Mouse (Mus musculus): Measurements from ENCODE around the gene Tmem115. TPM values are rescaled to one million over a fixed set of nuclear protein-coding genes. Genes with fewer than 3 reads are reported as not detected.
"Not testable (repeated sequence)": the region's sequence is repeated elsewhere in the genome, so short reads cannot be mapped to it uniquely, and the experiment has no call there.

Gene Tmem115
- polyA plus RNA-seq, 2 experiments, result 8.3 to 15.7 TPM

DNA sequence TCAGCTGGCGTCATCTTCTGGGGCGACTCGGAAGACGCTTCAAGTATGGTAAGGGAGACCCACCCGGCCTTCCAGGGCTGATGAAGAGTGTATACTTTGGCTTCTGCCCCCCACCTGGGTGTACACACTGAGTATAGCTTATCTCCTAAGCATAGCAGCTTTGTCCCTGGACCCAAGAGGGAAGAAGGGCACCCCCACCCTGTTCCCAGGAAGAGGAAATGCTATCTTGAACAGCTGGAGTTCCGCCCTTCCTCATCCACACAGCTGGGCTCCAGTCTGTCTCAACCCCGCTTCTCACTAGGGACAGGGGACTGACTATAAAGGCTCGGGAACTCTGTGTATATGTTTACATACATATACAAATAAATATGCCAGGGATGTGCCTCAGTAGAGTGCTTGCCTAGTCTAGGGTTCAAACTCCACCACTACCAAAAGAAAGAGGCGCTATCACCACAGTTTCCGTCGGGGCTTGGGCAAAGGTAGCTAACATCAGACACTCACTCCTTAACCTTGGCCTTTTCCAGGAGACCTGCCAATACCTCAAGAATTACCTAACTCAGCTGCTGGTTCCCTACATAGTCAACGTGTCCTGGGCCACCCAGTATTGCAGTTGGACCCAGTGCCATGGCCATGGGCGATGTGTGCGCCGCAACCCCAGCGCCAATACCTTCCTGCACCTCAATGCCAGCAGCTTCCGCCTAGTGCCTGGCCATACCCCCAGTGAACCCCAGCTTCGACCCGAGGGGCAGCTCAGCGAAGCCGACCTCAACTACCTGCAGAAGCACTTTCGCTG, 38.0 kb downstream of the Tmem115 start:
- no peak for DNase-seq (ENCODE audit: low read depth in 3 of 3, low spot score in 3 of 3)
- H3K9ac ChIP-seq (replicated peaks), result peak overlapping the region; percentile 87
- peak overlapping the region; percentile 84 for H3K27ac ChIP-seq
- peak overlapping the region; percentile 85 for H3K4me2 ChIP-seq (ENCODE audit: low read depth)
- 75% methylated on average over 22 of the region's 22 CpGs for WGBS (ENCODE audit: insufficient replicate concordance)
- peak; percentile 32; the same call in 1 of the 2 replicates for ATAC-seq (ENCODE audit: insufficient read depth)
- no peaks in the 10 kb centered on the region for H3K27me3 ChIP-seq (ENCODE audit: control insufficient read depth, insufficient read depth, low read length)
- TF ChIP-seq EP300 (IDR thresholded peaks at IDR 0.05; ENCODE audit: low read depth) (no peak), CTCF (IDR thresholded peaks at IDR 0.05; ENCODE audit: low read depth) (no peak)
- H3K4me3 ChIP-seq (ENCODE audit: insufficient read depth in 1 of 2, low read depth in 2 of 2, low read length in 2 of 2), result peak overlapping the region; percentile 86 to 88
- H3K4me1 ChIP-seq (replicated peaks; ENCODE audit: control insufficient read depth in 2 of 2, insufficient read depth in 2 of 2, low read length in 1 of 2), result peaks cover 50 to 60% of the 10 kb centered on the region in 2 experiments
- H3K9me3 ChIP-seq (ENCODE audit: control insufficient read depth, low read length), result no peaks in the 10 kb centered on the region
- peaks cover 12% of the 10 kb centered on the region for H3K36me3 ChIP-seq (replicated peaks; ENCODE audit: control insufficient read depth, insufficient read depth, low read depth)

DNA sequence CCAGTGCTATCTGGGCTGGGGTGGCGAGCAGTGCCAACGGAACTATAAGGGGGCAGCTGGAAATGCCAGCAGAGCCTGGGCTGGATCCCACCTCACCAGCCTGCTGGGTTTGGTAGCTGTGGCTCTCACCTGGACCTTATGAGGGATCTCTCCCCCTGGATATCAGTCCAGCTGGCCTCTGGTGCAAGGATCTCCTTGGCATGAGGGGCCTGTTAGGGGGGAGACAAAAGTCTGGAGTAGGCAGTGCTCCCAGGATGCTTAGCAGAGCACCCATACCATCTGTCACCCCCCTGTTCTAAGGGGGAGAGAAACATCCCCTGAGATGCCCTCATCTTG, 38.5 kb downstream of the Tmem115 start:
- Histone ChIP-seq H3K36me3 (replicated peaks; ENCODE audit: control insufficient read depth, insufficient read depth, low read depth) (peaks cover 12% of the 10 kb centered on the region), H3K9ac (replicated peaks) (no peak overlapping the region; the same call in 1 of the 2 replicates), H3K27ac (peak overlapping the region; percentile 84), H3K4me1 (replicated peaks; ENCODE audit: control insufficient read depth in 2 of 2, insufficient read depth in 2 of 2, low read length in 1 of 2) (peaks cover 53 to 59% of the 10 kb centered on the region in 2 experiments), H3K4me3 (ENCODE audit: insufficient read depth in 1 of 2, low read depth in 2 of 2, low read length in 2 of 2) (no peak overlapping the region; a peak in 1 of 4 replicates), H3K27me3 (ENCODE audit: control insufficient read depth, insufficient read depth, low read length) (no peaks in the 10 kb centered on the region), H3K9me3 (ENCODE audit: control insufficient read depth, low read length) (no peaks in the 10 kb centered on the region), H3K4me2 (ENCODE audit: low read depth) (peak overlapping the region; percentile 85)
- DNase-seq (ENCODE audit: low read depth in 3 of 3, low spot score in 3 of 3) (no peak), ATAC-seq (ENCODE audit: insufficient read depth) (no peak)
- WGBS (ENCODE audit: insufficient replicate concordance), result 83% methylated on average over 2 of the region's 2 CpGs
- no peak for TF ChIP-seq EP300 (IDR thresholded peaks at IDR 0.05; ENCODE audit: low read depth)
- TF ChIP-seq CTCF (IDR thresholded peaks at IDR 0.05; ENCODE audit: low read depth), result no peak

DNA sequence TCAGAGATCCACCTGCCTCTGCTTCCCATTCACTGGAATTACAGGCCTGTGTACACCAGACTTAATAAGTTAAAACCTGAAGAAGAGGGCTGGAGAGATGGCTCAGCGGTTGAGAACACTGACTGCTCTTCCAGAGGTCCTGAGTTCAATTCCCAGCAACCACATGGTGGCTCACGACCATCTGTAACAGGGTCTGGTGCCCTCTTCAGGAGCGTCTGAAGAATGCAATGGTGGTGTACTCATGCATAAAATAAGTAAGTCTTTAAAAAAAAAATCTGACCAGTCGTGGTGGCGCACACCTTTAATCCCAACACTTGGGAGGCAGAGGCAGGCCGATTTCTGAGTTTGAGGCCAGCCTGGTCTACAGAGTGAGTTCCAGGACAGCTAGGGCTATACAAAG, 40.0 kb downstream of the Tmem115 start:
- not testable (repeated sequence) for H3K27ac ChIP-seq; H3K9me3 ChIP-seq (ENCODE audit: control insufficient read depth, low read length); H3K4me3 ChIP-seq (ENCODE audit: insufficient read depth in 1 of 2, low read depth in 2 of 2, low read length in 2 of 2); DNase-seq (ENCODE audit: low read depth in 3 of 3, low spot score in 3 of 3); H3K9ac ChIP-seq (replicated peaks); ATAC-seq (ENCODE audit: insufficient read depth); H3K4me2 ChIP-seq (ENCODE audit: low read depth); H3K27me3 ChIP-seq (ENCODE audit: control insufficient read depth, insufficient read depth, low read length)
- WGBS (ENCODE audit: insufficient replicate concordance), result 70% methylated on average over 6 of the region's 6 CpGs
- peak; percentile 48 for TF ChIP-seq CTCF (IDR thresholded peaks at IDR 0.05; ENCODE audit: low read depth)
- Histone ChIP-seq H3K36me3 (replicated peaks; ENCODE audit: control insufficient read depth, insufficient read depth, low read depth) (peaks cover 12% of the 10 kb centered on the region), H3K4me1 (replicated peaks; ENCODE audit: control insufficient read depth in 2 of 2, insufficient read depth in 2 of 2, low read length in 1 of 2) (peaks cover 46 to 50% of the 10 kb centered on the region in 2 experiments)

DNA sequence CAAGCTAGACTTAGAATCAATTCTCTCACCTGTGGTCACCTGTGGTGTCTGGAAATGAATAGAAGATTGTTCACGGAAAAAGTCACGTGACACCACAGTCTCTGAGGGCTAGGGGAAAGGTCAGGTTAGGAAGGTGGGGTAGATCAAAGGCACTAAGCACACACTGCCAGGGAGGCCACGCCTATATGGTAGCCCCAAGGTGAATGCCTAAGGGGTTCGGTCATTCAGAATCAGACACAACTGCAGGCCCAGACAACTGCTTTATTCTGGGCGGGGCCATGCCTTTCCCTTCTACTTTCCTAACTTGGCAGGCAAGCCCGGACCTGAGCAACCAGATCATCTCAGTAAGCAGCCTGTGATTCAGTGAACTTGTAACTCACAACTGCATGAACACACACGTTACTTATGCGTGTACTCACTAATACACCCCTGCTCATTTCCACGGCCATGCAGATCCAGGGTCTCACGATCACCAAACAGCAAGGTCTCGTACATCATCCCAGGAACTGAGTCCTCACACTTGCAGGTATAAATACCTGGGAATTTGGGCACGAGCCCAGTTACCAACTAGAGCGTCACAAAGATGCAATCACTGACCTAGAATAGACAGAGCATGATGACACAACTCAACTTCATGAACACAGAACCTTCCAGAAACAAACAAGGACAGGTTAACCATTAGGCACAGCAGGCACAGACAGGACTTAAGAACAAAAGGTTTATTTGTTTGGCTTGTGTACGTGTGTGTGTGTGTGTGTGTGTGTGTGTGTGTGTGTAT, 42.0 kb downstream of the Tmem115 start:
- no peak overlapping the region for H3K9ac ChIP-seq (replicated peaks)

More for the DNA sequence above, 42.0 kb downstream of the Tmem115 start:
- no peak overlapping the region for H3K4me2 ChIP-seq (ENCODE audit: low read depth)
- no peak overlapping the region for H3K4me3 ChIP-seq (ENCODE audit: insufficient read depth in 1 of 2, low read depth in 2 of 2, low read length in 2 of 2)
- ATAC-seq (ENCODE audit: insufficient read depth) (no peak), DNase-seq (ENCODE audit: low read depth in 3 of 3, low spot score in 3 of 3) (no peak)
- no peaks in the 10 kb centered on the region for H3K27me3 ChIP-seq (ENCODE audit: control insufficient read depth, insufficient read depth, low read length)
- peaks cover 12% of the 10 kb centered on the region for H3K36me3 ChIP-seq (replicated peaks; ENCODE audit: control insufficient read depth, insufficient read depth, low read depth)
- TF ChIP-seq EP300 (IDR thresholded peaks at IDR 0.05; ENCODE audit: low read depth), result no peak
- TF ChIP-seq CTCF (IDR thresholded peaks at IDR 0.05; ENCODE audit: low read depth), result no peak
- WGBS (ENCODE audit: insufficient replicate concordance), result 79% methylated on average over 14 of the region's 14 CpGs
- H3K27ac ChIP-seq, result peak overlapping the region; percentile 53
- peaks cover 39 to 48% of the 10 kb centered on the region in 2 experiments for H3K4me1 ChIP-seq (replicated peaks; ENCODE audit: control insufficient read depth in 2 of 2, insufficient read depth in 2 of 2, low read length in 1 of 2)
- no peaks in the 10 kb centered on the region for H3K9me3 ChIP-seq (ENCODE audit: control insufficient read depth, low read length)

Data from liver, embryonic 14.5 days (tissue).